Mouse (Mus musculus) midbrain, embryonic 15.5 days (tissue): ENCODE measurements at regions not wholly inside any gene's neighbourhood (a gene's known extent, or its start where the extent isn't known, plus 50 kb on each side); places are given as distances from the start of the nearest gene placed in this dataset.

Experiments
- ATAC-seq: fragments of 200-750 bp; cut with Nextera tagmentation; replicated peaks from 2 replicates; pipeline ENCODE4 v1.8.0; 2017; ENCODE audit warnings: moderate TSS enrichment
- H3K27ac ChIP-seq: fragments of 300-500 bp; sonication (generic); 2 replicates; pipeline ENCODE4 v1.5.1; 2015; ENCODE audit warnings: mild to moderate bottlenecking, inconsistent platforms
- H3K27me3 ChIP-seq: fragments of 300-500 bp; sonication (generic); replicated peaks from 2 replicates; pipeline ENCODE4 v1.6.1; 2015; ENCODE audit warnings: inconsistent platforms
- H3K36me3 ChIP-seq: fragments of 300-500 bp; sonication (generic); replicated peaks from 2 replicates; pipeline ENCODE4 v1.6.1; 2015; ENCODE audit warnings: inconsistent platforms
- H3K4me1 ChIP-seq: fragments of 300-500 bp; sonication (generic); 2 replicates; pipeline ENCODE4 v1.6.1; 2015; ENCODE audit warnings: inconsistent platforms
- H3K4me2 ChIP-seq: fragments of 300-500 bp; sonication (generic); 2 replicates; pipeline ENCODE4 v1.6.1; 2015; ENCODE audit warnings: inconsistent platforms, mild to moderate bottlenecking, moderate library complexity
- H3K4me3 ChIP-seq: fragments of 300-500 bp; sonication (generic); 2 replicates; pipeline ENCODE4 v1.5.1; 2015; ENCODE audit warnings: mild to moderate bottlenecking, inconsistent platforms
- H3K9ac ChIP-seq: fragments of 300-500 bp; sonication (generic); 2 replicates; pipeline ENCODE4 v1.6.1; 2015; ENCODE audit warnings: mild to moderate bottlenecking, inconsistent platforms
- H3K9me3 ChIP-seq: fragments of 300-500 bp; sonication (generic); 2 replicates; pipeline ENCODE4 v1.6.1; 2016; ENCODE audit warnings: inconsistent platforms
- WGBS: fragments of 180-500 bp; shearing (Covaris S2); methylation state at CpG from one replicate; pipeline ENCODE4 v1.1.7; 2015; ENCODE audit warnings: mixed read lengths; 5-methylcytosine and 5-hydroxymethylcytosine counted together

GRCm38 (mm10) chr4:7347317-7347716 is 891.5 kb downstream of the Car8 start:
- Histone ChIP-seq H3K4me3 (no peak overlapping the region), H3K27me3 (no peaks in the 10 kb centered on the region), H3K4me2 (no peak overlapping the region), H3K27ac (no peak overlapping the region), H3K36me3 (no peaks in the 10 kb centered on the region), H3K9me3 (no peaks in the 10 kb centered on the region), H3K4me1 (no peaks in the 10 kb centered on the region), H3K9ac (no peak overlapping the region)
- no peak for ATAC-seq
- 88% methylated on average over 1 of the region's 1 CpGs for WGBS

DNA sequence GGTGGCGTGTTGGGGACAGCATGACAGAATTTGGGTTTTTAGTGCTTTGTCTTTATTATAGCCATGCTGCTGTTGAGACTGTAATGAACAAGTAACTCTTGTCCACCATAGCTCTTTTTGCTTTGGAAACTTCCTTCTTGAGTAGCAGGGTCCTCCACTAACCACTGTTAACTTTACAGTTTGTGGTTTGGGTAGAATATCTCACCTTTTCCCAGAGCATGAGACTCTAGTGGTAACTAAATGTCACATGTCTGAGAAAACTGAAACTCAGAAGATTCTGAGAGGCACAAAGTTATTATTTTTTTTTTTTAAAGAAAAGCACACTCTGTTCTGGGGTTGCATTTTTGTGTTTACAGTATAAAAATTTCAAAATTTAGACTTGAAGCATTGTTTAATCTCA is 897.7 kb downstream of the Car8 start:
- H3K36me3 ChIP-seq, result no peaks in the 10 kb centered on the region
- 94% methylated on average over 1 of the region's 1 CpGs for WGBS
- no peak for ATAC-seq

DNA sequence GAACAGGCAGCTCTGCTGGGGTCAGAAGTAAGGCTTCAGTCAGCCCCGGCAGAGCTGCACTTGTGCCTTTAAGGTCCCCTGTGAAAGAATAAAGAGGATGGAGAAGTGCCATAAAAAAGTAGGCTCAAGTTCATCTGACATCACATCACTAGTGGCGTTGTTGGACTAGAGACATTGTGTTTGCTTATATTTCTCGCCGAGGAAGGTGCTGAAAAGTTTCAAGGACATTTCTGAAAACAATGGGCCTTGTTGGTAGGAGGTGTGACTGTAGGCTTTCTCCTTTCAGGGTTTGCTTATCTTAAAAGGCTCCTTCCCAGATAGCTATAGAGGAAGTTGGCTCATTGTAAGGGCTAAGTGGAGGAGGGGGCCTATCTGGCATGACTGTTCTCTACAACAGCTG is 924.6 kb downstream of the Car8 start:
- Histone ChIP-seq H3K9me3 (no peaks in the 10 kb centered on the region), H3K9ac (no peak overlapping the region), H3K4me2 (no peak overlapping the region), H3K4me3 (no peak overlapping the region), H3K27me3 (no peaks in the 10 kb centered on the region), H3K27ac (no peak overlapping the region), H3K4me1 (no peaks in the 10 kb centered on the region), H3K36me3 (no peaks in the 10 kb centered on the region)
- no peak for ATAC-seq
- WGBS, result 87% methylated on average over 4 of the region's 4 CpGs

More for the DNA sequence above, 897.7 kb downstream of the Car8 start:
- Histone ChIP-seq H3K4me2 (no peak overlapping the region), H3K27ac (no peak overlapping the region), H3K9me3 (no peaks in the 10 kb centered on the region), H3K4me3 (no peak overlapping the region), H3K4me1 (no peaks in the 10 kb centered on the region), H3K27me3 (no peaks in the 10 kb centered on the region), H3K9ac (no peak overlapping the region)

GRCm38 (mm10) chr4:7313219-7313618 is 925.6 kb downstream of the Car8 start:
- Histone ChIP-seq H3K4me1 (no peaks in the 10 kb centered on the region), H3K27me3 (no peaks in the 10 kb centered on the region), H3K36me3 (no peaks in the 10 kb centered on the region), H3K27ac (no peak overlapping the region), H3K9ac (no peak overlapping the region), H3K9me3 (no peaks in the 10 kb centered on the region), H3K4me3 (no peak overlapping the region), H3K4me2 (no peak overlapping the region)
- 80% methylated on average over 2 of the region's 2 CpGs for WGBS
- ATAC-seq, result no peak

- no peaks in the 10 kb centered on the region for H3K4me1 ChIP-seq
- WGBS, result 84% methylated on average over 1 of the region's 1 CpGs
- H3K27ac ChIP-seq, result no peak overlapping the region
- H3K9me3 ChIP-seq, result no peaks in the 10 kb centered on the region
- no peak overlapping the region for H3K4me3 ChIP-seq
- H3K4me2 ChIP-seq, result no peak overlapping the region
- no peaks in the 10 kb centered on the region for H3K36me3 ChIP-seq
- no peak overlapping the region for H3K9ac ChIP-seq
- H3K27me3 ChIP-seq, result no peaks in the 10 kb centered on the region
- ATAC-seq, result no peak
Observed at GRCm38 (mm10) chr4:7312160-7312559, 926.7 kb downstream of the Car8 start.

GRCm38 (mm10) chr4:7269047-7269446 is 969.8 kb downstream of the Car8 start:
- Histone ChIP-seq H3K4me1 (no peaks in the 10 kb centered on the region), H3K27me3 (no peaks in the 10 kb centered on the region), H3K36me3 (no peaks in the 10 kb centered on the region), H3K27ac (no peak overlapping the region), H3K9ac (no peak overlapping the region), H3K9me3 (no peaks in the 10 kb centered on the region), H3K4me3 (no peak overlapping the region), H3K4me2 (no peak overlapping the region)
- no peak for ATAC-seq
- WGBS, result 92% methylated on average over 4 of the region's 4 CpGs

DNA sequence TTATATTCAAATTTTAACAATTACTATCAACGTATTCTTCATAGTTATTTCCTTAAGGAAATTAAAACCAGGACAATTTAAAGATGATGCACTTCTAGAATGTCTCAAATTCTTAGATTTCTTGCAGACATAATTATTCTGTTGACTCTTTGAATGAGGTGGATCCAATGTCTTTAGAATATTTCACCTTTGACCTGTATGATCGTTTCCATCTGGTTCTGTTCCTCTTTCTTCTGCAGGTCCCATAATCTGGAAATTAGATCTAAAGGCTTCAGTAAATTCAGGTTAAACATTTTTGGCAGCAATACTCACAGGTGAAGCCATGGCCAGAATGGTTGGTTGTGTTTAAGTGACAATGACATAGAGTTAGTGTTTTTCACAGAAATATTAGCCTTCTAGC is 982.4 kb downstream of the Car8 start:
- ATAC-seq, result no peak
- Histone ChIP-seq H3K27ac (no peak overlapping the region), H3K4me1 (no peaks in the 10 kb centered on the region), H3K36me3 (no peaks in the 10 kb centered on the region), H3K4me2 (no peak overlapping the region), H3K9ac (no peak overlapping the region), H3K27me3 (no peaks in the 10 kb centered on the region), H3K4me3 (no peak overlapping the region), H3K9me3 (no peaks in the 10 kb centered on the region)
- WGBS, result 87% methylated on average over 2 of the region's 2 CpGs

DNA sequence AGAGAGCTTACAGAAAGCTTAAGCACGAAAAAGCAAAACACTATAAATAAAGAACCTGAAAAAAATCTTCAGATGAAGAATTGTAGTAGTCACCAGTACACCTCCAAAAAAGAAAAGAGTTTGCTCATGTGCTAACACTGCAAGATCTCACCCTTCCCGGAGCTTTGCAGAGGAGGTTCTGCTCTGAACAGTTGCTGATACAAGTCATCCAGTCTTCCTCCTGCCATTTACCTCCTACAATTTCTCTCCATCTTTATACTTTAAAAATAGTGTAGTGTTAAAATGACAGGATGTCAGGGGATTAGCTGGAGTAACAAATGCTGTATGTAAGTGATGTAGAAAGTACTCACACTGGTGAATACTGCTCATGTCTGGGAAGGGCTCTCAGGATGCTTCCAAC is 985.2 kb downstream of the Car8 start:
- no peak overlapping the region for H3K4me3 ChIP-seq
- no peak overlapping the region for H3K9ac ChIP-seq
- no peak overlapping the region for H3K27ac ChIP-seq
- no peaks in the 10 kb centered on the region for H3K36me3 ChIP-seq
- no peak overlapping the region for H3K4me2 ChIP-seq
- 86% methylated on average over 2 of the region's 2 CpGs for WGBS
- no peaks in the 10 kb centered on the region for H3K27me3 ChIP-seq
- no peaks in the 10 kb centered on the region for H3K9me3 ChIP-seq
- H3K4me1 ChIP-seq, result no peaks in the 10 kb centered on the region
- no peak for ATAC-seq

GRCm38 (mm10) chr4:7251641-7252040 is 987.2 kb downstream of the Car8 start:
- H3K4me1 ChIP-seq, result no peaks in the 10 kb centered on the region

DNA sequence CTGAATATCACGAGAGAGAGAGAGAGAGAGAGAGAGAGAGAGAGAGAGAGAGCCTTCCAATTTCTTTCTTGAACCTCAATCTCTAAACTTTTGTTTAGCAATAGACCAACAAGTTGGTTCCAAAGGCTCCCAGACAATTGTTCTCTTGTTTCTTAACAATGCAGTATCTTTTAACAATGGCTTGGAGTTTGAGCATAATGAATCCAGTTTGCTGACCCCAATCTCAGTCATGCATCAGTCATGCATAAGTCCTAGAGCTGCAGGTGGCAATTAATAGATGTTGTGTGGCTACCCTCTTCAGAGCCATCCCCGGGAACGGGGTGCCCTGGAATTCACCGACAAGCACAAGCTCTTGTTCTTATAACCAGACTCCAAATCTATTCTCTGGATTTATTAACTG is 991.0 kb downstream of the Car8 start:
- H3K4me2 ChIP-seq, result no peak overlapping the region
- no peaks in the 10 kb centered on the region for H3K36me3 ChIP-seq
- H3K4me1 ChIP-seq, result no peaks in the 10 kb centered on the region
- H3K4me3 ChIP-seq, result no peak overlapping the region
- H3K9me3 ChIP-seq, result no peaks in the 10 kb centered on the region
- no peak overlapping the region for H3K9ac ChIP-seq
- WGBS, result 54% methylated on average over 4 of the region's 4 CpGs
- ATAC-seq, result no peak
- H3K27me3 ChIP-seq, result no peaks in the 10 kb centered on the region
- H3K27ac ChIP-seq, result no peak overlapping the region

More at GRCm38 (mm10) chr4:7251641-7252040, 987.2 kb downstream of the Car8 start:
- H3K9ac ChIP-seq, result no peak overlapping the region
- ATAC-seq, result peak; percentile 54; the same call in 1 of the 2 replicates
- H3K4me3 ChIP-seq, result no peak overlapping the region
- no peaks in the 10 kb centered on the region for H3K27me3 ChIP-seq
- H3K36me3 ChIP-seq, result no peaks in the 10 kb centered on the region
- 61% methylated on average over 2 of the region's 2 CpGs for WGBS
- H3K9me3 ChIP-seq, result no peaks in the 10 kb centered on the region
- no peak overlapping the region for H3K27ac ChIP-seq
- no peak overlapping the region for H3K4me2 ChIP-seq

DNA sequence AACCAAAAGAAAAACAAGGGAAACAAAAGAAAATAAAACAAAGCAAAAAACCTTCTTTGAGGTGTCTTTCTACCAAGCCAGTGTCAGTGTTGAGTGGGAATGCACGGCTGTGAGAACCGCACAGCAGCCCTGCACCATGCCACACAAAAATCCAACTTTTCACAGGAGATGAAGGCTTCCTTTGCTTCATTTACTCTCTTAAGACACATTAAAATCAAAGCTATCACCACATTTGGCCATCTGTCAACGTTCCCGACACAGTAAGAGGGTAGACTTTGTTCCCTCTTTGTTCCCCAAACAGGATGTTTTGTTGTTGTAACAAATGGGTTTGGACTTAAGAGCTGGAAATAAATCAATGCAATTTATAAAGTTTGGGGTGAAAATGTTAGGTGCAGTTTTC is 991.6 kb downstream of the Car8 start:
- Histone ChIP-seq H3K27me3 (no peaks in the 10 kb centered on the region), H3K36me3 (no peaks in the 10 kb centered on the region), H3K4me3 (no peak overlapping the region), H3K9ac (no peak overlapping the region), H3K4me1 (no peaks in the 10 kb centered on the region), H3K4me2 (no peak overlapping the region), H3K27ac (no peak overlapping the region), H3K9me3 (no peaks in the 10 kb centered on the region)
- ATAC-seq, result no peak
- WGBS, result 37% methylated on average over 4 of the region's 4 CpGs

DNA sequence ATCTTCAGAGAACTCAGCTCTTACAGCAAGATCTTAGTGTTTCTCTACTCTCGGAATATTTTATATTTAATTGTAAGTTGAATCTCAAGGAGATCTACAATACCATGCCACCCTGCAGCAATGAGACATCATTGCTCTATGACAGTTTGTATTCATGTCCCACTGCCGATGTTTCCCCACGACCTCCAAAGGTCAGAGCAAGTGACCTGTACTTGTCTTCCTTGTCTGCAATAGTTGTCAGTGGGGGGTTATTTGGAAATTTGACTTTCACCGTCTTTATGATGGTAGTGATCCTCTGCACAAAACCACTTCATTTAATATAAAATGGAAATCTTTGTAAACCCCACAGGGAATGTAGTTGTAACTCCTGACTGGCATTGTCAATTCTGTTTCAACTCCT is 992.0 kb downstream of the Car8 start:
- no peak overlapping the region for H3K4me2 ChIP-seq
- no peaks in the 10 kb centered on the region for H3K9me3 ChIP-seq
- 46% methylated on average over 4 of the region's 4 CpGs for WGBS
- no peaks in the 10 kb centered on the region for H3K4me1 ChIP-seq
- no peak overlapping the region for H3K4me3 ChIP-seq
- no peaks in the 10 kb centered on the region for H3K27me3 ChIP-seq
- no peak for ATAC-seq
- no peak overlapping the region for H3K27ac ChIP-seq
- no peaks in the 10 kb centered on the region for H3K36me3 ChIP-seq
- no peak overlapping the region for H3K9ac ChIP-seq

DNA sequence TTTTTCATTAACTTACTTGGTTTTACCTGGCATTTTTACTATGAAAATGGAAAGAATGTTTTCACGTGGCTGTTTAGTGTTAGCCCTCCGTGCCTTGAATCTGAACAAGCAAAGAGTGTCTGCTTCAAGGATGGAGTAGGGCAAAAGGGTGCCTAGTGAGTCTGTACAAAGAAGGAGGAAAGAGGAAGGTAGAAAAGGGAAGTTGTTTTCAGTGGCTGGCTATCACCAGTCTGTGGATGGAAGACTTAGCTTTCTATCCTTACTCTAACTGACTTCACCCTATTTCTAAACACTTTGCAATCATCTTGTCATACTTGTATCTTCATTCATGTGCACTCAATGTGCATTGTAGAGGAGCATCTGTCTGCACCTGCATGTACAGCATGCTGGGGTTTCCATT is 993.2 kb downstream of the Car8 start:
- Histone ChIP-seq H3K4me2 (no peak overlapping the region), H3K27ac (no peak overlapping the region), H3K36me3 (no peaks in the 10 kb centered on the region), H3K9me3 (no peaks in the 10 kb centered on the region), H3K4me3 (no peak overlapping the region), H3K27me3 (no peaks in the 10 kb centered on the region), H3K4me1 (no peaks in the 10 kb centered on the region), H3K9ac (no peak overlapping the region)
- 92% methylated on average over 2 of the region's 2 CpGs for WGBS
- no peak for ATAC-seq

DNA sequence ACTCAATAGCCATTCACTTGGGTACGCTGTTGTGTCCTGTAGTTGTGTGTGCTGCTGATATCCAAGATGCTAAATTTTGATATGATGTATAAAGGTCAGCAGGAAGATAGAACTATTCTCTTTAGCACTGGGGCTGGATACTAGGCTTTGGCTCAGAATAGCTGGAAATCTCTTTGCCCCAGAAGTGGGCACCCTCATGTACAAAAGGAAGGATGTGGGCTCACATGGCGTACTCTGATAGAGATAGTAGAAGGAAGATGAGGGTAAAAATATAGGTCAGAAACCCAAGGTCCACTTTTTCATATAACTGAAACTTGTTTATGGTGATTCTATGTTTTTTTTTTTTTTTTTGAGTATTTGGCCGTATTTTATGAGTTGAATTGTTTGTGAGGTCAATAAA is 1001.0 kb downstream of the Car8 start:
- Histone ChIP-seq H3K27ac (no peak overlapping the region), H3K4me2 (no peak overlapping the region), H3K4me1 (no peaks in the 10 kb centered on the region), H3K27me3 (no peaks in the 10 kb centered on the region), H3K4me3 (no peak overlapping the region), H3K36me3 (no peaks in the 10 kb centered on the region), H3K9me3 (peaks cover 14% of the 10 kb centered on the region), H3K9ac (no peak overlapping the region)
- no peak for ATAC-seq
- WGBS, result 85% methylated on average over 3 of the region's 3 CpGs
